Mouse (Mus musculus) monocyte, adult 2 months (primary cell): ENCODE data around the gene Cks1b.

Experiments
- DNase-seq, 2 experiments: peaks; one replicate each; pipeline ENCODE4 v3.0.0; 2022; ENCODE audit warnings: low spot score in 2 of 2, low read depth in 1 of 2

Gene Cks1b

GRCm38 (mm10) chr3:89396654-89397005, 21.6 kb downstream of the Cks1b start:
- no peak for DNase-seq

GRCm38 (mm10) chr3:89395806-89396653, 22.2 kb downstream of the Cks1b start:
- no peak for DNase-seq

GRCm38 (mm10) chr3:89395419-89395805, 22.8 kb downstream of the Cks1b start:
- no peak for DNase-seq

GRCm38 (mm10) chr3:89394894-89395256, 23.3 kb downstream of the Cks1b start:
- DNase-seq: peak; percentile 29 to 61

- peak; percentile 35 to 74 for DNase-seq
These were observed 23.9 kb downstream of the Cks1b start, which contains the start of gene Zbtb7b for GRCm38 (mm10) chr3:89394006-89394893. Gene Zbtb7b, minus strand, starts transcription at chr3:89394776.

GRCm38 (mm10) chr3:89393605-89394004, 24.6 kb downstream of the Cks1b start:
- peak; percentile 96 to 97 for DNase-seq

- no peak for DNase-seq
These were observed 25.3 kb downstream of the Cks1b start for GRCm38 (mm10) chr3:89392871-89393311.

- no peak for DNase-seq
These were observed 26.3 kb downstream of the Cks1b start for GRCm38 (mm10) chr3:89391663-89392511.

GRCm38 (mm10) chr3:89390699-89391662, 27.2 kb downstream of the Cks1b start:
- no peak for DNase-seq

- DNase-seq: no peak
These were observed 28.1 kb downstream of the Cks1b start for GRCm38 (mm10) chr3:89390111-89390515.

- no peak for DNase-seq
These were observed 29.1 kb downstream of the Cks1b start for GRCm38 (mm10) chr3:89388901-89389740.

GRCm38 (mm10) chr3:89388134-89388881, 29.9 kb downstream of the Cks1b start:
- DNase-seq: no peak

GRCm38 (mm10) chr3:89387632-89388031, 30.6 kb downstream of the Cks1b start:
- DNase-seq: no peak

GRCm38 (mm10) chr3:89386438-89387420, 31.5 kb downstream of the Cks1b start:
- DNase-seq: no peak

- DNase-seq: no peak
These were observed 32.7 kb downstream of the Cks1b start for GRCm38 (mm10) chr3:89385451-89385850.

- DNase-seq: no peak
These were observed 33.7 kb downstream of the Cks1b start for GRCm38 (mm10) chr3:89384331-89385076.
